Mouse (Mus musculus) heart, postnatal 10 days (tissue): ENCODE measurements around the gene Thbs2. TPM values are rescaled to one million over a fixed set of nuclear protein-coding genes. Genes with fewer than 3 reads are reported as not detected.
A peak's percentile ranks its signal among the peaks of the same experiment; 100 is the strongest.
"Not testable (repeated sequence)": the region's sequence is repeated elsewhere in the genome, so short reads cannot be mapped to it uniquely, and the experiment has no call there.

Experiments used
- DNase-seq, 2 experiments: peaks; one replicate each; pipeline ENCODE4 v3.0.0; 2021
- intact Hi-C: fragments of 180-260 bp; cut with DNase I; formaldehyde crosslinking; loops from one replicate; pipeline ENCODE4 v1.15.1; 2025
- total RNA-seq, 2 experiments: library from RNA; stranded (reverse); gene quantifications; 2 replicates each; pipeline ENCODE4 v1.2.3; 2021

Thbs2 gene
- total RNA-seq, 2 experiments from 2014 or later: 54.2 to 57.8 TPM

GRCm38 (mm10) chr17:14643996-14644395 lies 50.0 kb downstream of the Thbs2 start:
- DNase-seq: no peak
- intact Hi-C loops: no loop called here

GRCm38 (mm10) chr17:14640351-14641115 lies 53.5 kb downstream of the Thbs2 start:
- DNase-seq: peak; percentile 79 to 80
- intact Hi-C loops: no loop called here

GRCm38 (mm10) chr17:14635546-14636323 lies 58.3 kb downstream of the Thbs2 start:
- DNase-seq: no peak
- intact Hi-C loops: no loop called here

GRCm38 (mm10) chr17:14628901-14629300 lies 65.1 kb downstream of the Thbs2 start:
- intact Hi-C loops: no loop called here
- no peak for DNase-seq

- no peak for DNase-seq
- intact Hi-C loops: no loop called here
Observed at GRCm38 (mm10) chr17:14627828-14628338, 66.2 kb downstream of the Thbs2 start.

- intact Hi-C loops: no loop called here
- DNase-seq: no peak
Observed at GRCm38 (mm10) chr17:14624433-14624832, 69.6 kb downstream of the Thbs2 start.

GRCm38 (mm10) chr17:14621006-14621405 lies 73.0 kb downstream of the Thbs2 start:
- intact Hi-C loops: not testable (repeated sequence)

GRCm38 (mm10) chr17:14620037-14620436 lies 74.0 kb downstream of the Thbs2 start:
- intact Hi-C loops: no loop called here
- DNase-seq: no peak

More at GRCm38 (mm10) chr17:14621006-14621405, 73.0 kb downstream of the Thbs2 start:
- DNase-seq: not testable (repeated sequence)

- no peak for DNase-seq
- intact Hi-C loops: no loop called here
Observed at GRCm38 (mm10) chr17:14619038-14619437, 75.0 kb downstream of the Thbs2 start.

Other genes starting within 250 kb of the Thbs2 start
- 1 to 10 TPM; 1.1 to 2.5 TPM for gene Wdr27, start 248.9 kb upstream of the Thbs2 start, total RNA-seq
- gene 1600012H06Rik, start 248.9 kb upstream of the Thbs2 start, total RNA-seq: 10 to 100 TPM; 15.7 to 17.7 TPM